Mouse (Mus musculus): ENCODE measurements at regions not wholly inside any gene's neighbourhood (a gene's known extent, or its start where the extent isn't known, plus 50 kb on each side); places are given as distances from the start of the nearest gene placed in this dataset.

DNA sequence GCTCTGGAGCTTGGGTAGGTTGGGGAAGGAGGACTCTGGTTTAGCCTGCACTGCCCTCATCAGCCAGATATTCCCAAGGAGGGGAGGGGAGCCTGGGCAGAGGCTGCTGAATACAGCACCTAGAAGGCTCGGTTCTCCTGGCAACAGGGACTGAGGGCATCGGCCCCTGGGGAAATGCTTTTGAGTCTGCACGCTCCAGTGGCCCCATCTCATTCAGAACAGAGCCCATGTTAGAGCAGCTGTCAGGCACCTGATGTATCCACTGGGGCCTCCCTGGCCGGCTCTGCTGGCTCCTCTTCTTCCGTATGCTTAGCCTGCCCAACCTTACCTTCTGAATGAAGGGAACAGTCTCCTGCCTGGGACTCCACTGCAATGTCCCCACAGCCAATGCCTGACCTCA lies 164.5 kb downstream of the Tpra1 start:
- no peaks in the 10 kb centered on the region for H3K4me1 ChIP-seq (ENCODE audit: control insufficient read depth, insufficient read depth, low read length)
- no peaks in the 10 kb centered on the region for H3K27me3 ChIP-seq (ENCODE audit: control insufficient read depth, insufficient read depth, low read length)
- H3K4me3 ChIP-seq (replicated peaks; ENCODE audit: insufficient read depth, low read depth, low read length): no peak overlapping the region
- TF ChIP-seq POLR2A (IDR thresholded peaks at IDR 0.05; ENCODE audit: borderline replicate concordance, insufficient read depth, low read length) (no peak), CTCF (IDR thresholded peaks at IDR 0.05; ENCODE audit: borderline replicate concordance, insufficient read depth, low read depth, low read length) (no peak)
- no peak for DNase-seq
- no peak overlapping the region for H3K27ac ChIP-seq (ENCODE audit: insufficient read depth, low read length)
- 50% methylated on average over 5 of the region's 5 CpGs for WGBS

DNA sequence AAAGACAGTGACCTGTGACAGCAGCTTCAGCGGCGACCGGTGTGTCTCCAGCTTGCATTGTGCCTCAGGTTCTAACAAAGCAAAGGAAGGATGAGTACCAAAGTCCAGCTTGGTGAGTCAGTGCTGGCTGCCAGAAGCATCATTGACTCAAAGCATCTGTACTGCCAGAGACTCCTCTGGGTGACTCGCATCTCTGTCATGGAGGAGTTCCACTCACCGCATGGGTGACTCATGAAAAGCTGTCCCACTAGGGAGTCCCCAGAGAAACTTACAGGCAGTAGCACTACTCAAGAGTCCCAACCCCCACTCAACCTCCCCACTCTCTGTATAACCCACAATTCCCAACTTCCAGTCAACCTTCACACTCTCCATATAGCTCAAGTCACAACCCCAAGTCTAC lies 166.2 kb downstream of the Tpra1 start:
- Histone ChIP-seq H3K4me1 (ENCODE audit: control insufficient read depth, insufficient read depth, low read length) (no peaks in the 10 kb centered on the region), H3K27me3 (ENCODE audit: control insufficient read depth, insufficient read depth, low read length) (no peaks in the 10 kb centered on the region), H3K27ac (ENCODE audit: insufficient read depth, low read length) (no peak overlapping the region), H3K4me3 (replicated peaks; ENCODE audit: insufficient read depth, low read depth, low read length) (no peak overlapping the region)
- TF ChIP-seq POLR2A (IDR thresholded peaks at IDR 0.05; ENCODE audit: borderline replicate concordance, insufficient read depth, low read length) (no peak), CTCF (IDR thresholded peaks at IDR 0.05; ENCODE audit: borderline replicate concordance, insufficient read depth, low read depth, low read length) (no peak)
- DNase-seq: no peak
- WGBS: 91% methylated on average over 5 of the region's 5 CpGs

DNA sequence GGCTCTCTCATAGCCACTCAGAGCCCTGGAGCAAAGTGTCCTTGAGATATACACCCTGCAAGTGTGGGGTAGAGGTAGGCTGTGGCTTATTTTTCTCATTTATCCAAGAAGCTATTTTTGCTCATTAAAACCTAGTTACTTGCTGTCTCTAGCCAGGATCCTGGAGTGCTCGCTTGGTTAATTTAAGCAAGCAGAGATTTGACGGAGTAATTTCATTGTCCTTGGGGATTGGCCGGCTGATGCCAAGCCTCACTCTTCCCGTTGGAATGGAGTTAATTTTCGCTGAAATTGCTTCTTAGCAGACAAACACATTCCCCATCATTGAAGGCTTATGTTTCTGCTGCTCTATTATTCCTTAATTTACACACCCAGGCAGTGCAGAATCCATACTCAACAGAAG lies 167.1 kb downstream of the Tpra1 start:
- no peaks in the 10 kb centered on the region for H3K4me1 ChIP-seq (ENCODE audit: control insufficient read depth, insufficient read depth, low read length)

DNA sequence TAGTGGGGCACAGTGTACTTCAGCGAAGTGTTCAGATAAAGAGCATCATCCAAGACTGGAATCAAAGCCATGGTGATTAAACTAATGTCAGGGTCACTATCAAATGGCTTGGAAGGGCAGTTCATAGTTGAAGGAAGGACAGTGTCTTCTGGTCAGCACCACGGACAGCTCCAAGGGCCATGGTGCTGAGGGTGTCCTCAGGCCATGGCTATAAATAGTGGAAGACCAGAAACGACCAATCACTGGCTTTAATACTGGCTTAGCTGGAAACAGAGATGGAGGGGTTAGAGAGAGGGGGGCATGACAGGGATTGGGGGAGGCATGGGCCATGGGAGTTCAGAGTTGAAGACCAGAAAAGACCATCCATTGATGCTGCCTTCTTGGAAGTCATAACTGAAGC lies 168.0 kb downstream of the Tpra1 start:
- 43% methylated on average over 3 of the region's 3 CpGs for WGBS

More for the DNA sequence above, 167.1 kb downstream of the Tpra1 start:
- no peak overlapping the region for H3K27ac ChIP-seq (ENCODE audit: insufficient read depth, low read length)
- DNase-seq: peak in 1 of 2 experiments; percentile 8
- no peak overlapping the region for H3K4me3 ChIP-seq (replicated peaks; ENCODE audit: insufficient read depth, low read depth, low read length)
- no peaks in the 10 kb centered on the region for H3K27me3 ChIP-seq (ENCODE audit: control insufficient read depth, insufficient read depth, low read length)
- WGBS: 17% methylated on average over 5 of the region's 5 CpGs
- TF ChIP-seq CTCF (IDR thresholded peaks at IDR 0.05; ENCODE audit: borderline replicate concordance, insufficient read depth, low read depth, low read length) (no peak), POLR2A (IDR thresholded peaks at IDR 0.05; ENCODE audit: borderline replicate concordance, insufficient read depth, low read length) (no peak)

DNA sequence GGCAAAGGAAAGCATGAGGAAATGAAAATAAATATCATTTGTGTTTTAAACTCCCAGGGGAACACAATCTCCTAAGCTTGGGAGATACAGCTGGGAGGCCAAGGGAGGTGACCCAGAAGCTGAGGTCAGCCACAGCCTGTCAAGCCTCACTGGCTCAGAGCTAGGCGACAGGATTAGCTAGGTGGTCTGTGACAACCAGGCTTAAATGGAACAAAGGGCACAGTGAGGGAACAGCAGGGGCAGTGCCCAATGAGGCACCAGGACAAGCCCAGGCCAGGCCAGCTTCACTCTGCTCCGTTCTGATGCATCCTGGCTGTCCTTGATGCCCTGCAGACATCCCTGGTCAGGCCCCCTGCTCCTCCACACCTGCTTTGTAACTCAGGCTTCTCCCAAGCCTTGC lies 169.7 kb downstream of the Tpra1 start:
- H3K4me1 ChIP-seq (ENCODE audit: control insufficient read depth, insufficient read depth, low read length): no peaks in the 10 kb centered on the region
- no peak for DNase-seq
- 46% methylated on average over 2 of the region's 2 CpGs for WGBS
- H3K27me3 ChIP-seq (ENCODE audit: control insufficient read depth, insufficient read depth, low read length): no peaks in the 10 kb centered on the region
- TF ChIP-seq POLR2A (IDR thresholded peaks at IDR 0.05; ENCODE audit: borderline replicate concordance, insufficient read depth, low read length): no peak
- TF ChIP-seq CTCF (IDR thresholded peaks at IDR 0.05; ENCODE audit: borderline replicate concordance, insufficient read depth, low read depth, low read length): no peak
- H3K27ac ChIP-seq (ENCODE audit: insufficient read depth, low read length): no peak overlapping the region
- H3K4me3 ChIP-seq (replicated peaks; ENCODE audit: insufficient read depth, low read depth, low read length): no peak overlapping the region

More for the DNA sequence above, 168.0 kb downstream of the Tpra1 start:
- no peak overlapping the region for H3K27ac ChIP-seq (ENCODE audit: insufficient read depth, low read length)
- no peaks in the 10 kb centered on the region for H3K27me3 ChIP-seq (ENCODE audit: control insufficient read depth, insufficient read depth, low read length)
- DNase-seq: no peak
- H3K4me3 ChIP-seq (replicated peaks; ENCODE audit: insufficient read depth, low read depth, low read length): no peak overlapping the region
- TF ChIP-seq CTCF (IDR thresholded peaks at IDR 0.05; ENCODE audit: borderline replicate concordance, insufficient read depth, low read depth, low read length) (no peak), POLR2A (IDR thresholded peaks at IDR 0.05; ENCODE audit: borderline replicate concordance, insufficient read depth, low read length) (no peak)
- H3K4me1 ChIP-seq (ENCODE audit: control insufficient read depth, insufficient read depth, low read length): no peaks in the 10 kb centered on the region

DNA sequence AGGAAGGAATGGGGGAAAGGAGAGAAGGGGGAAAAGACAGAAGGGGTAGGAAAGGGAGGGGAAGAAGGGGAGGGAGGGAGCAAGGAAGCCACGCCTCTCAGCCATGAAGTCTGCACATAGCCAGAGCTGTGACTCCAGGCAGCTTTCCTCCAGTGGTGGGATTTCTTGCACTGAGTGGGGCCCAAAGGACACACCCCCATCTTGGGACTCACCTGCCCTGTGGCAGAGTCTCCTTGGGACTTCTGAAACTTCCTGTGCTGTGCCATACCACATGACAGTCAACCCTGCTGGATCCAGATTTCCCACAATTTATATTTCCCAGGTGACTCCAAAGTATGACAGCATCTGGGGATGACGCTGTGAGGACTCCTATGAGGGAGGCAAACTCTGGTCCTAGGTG lies 170.5 kb downstream of the Tpra1 start:
- Histone ChIP-seq H3K27me3 (ENCODE audit: control insufficient read depth, insufficient read depth, low read length) (no peaks in the 10 kb centered on the region), H3K4me1 (ENCODE audit: control insufficient read depth, insufficient read depth, low read length) (no peaks in the 10 kb centered on the region; the same call in 1 of the 2 replicates), H3K4me3 (replicated peaks; ENCODE audit: insufficient read depth, low read depth, low read length) (no peak overlapping the region), H3K27ac (ENCODE audit: insufficient read depth, low read length) (no peak overlapping the region)
- 74% methylated on average over 2 of the region's 2 CpGs for WGBS
- DNase-seq: no peak
- TF ChIP-seq POLR2A (IDR thresholded peaks at IDR 0.05; ENCODE audit: borderline replicate concordance, insufficient read depth, low read length) (no peak), CTCF (IDR thresholded peaks at IDR 0.05; ENCODE audit: borderline replicate concordance, insufficient read depth, low read depth, low read length) (no peak)

DNA sequence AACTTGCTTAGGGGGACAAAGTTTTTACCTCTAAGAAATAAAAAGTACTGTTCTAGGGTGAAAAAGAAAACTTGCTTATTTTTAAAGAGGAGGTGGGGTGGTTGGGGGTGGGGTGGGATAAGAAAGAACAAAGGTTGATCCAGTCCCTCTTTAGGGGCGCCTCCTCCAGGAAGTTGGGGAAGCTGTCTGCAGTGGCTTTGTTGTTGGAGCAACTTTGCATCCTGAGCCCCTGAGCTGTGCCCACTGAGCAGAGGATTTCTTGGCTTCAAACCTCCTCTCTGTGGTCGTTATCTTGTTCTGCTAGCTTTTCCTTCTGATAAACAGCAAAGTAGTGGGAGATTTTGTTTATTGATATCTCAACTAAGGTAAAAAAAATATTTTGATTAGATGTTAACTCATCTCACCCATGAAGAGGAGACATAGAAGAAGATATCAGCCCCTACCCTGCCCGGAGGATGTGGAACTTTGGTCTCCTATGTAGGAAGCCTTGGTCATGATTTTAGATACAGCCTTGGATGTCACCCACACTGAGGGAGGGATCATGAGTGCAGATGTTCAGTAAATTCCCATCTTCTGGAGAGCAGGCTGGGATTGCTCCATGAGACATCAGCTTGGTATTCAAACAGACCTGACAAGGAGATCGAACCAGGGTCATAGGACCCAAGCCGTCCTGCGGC lies 179.7 kb downstream of the Tpra1 start:
- TF ChIP-seq POLR2A (IDR thresholded peaks at IDR 0.05; ENCODE audit: borderline replicate concordance, insufficient read depth, low read length): no peak
- TF ChIP-seq CTCF (IDR thresholded peaks at IDR 0.05; ENCODE audit: borderline replicate concordance, insufficient read depth, low read depth, low read length): no peak
- no peak for DNase-seq
- WGBS: 79% methylated on average over 6 of the region's 6 CpGs

DNA sequence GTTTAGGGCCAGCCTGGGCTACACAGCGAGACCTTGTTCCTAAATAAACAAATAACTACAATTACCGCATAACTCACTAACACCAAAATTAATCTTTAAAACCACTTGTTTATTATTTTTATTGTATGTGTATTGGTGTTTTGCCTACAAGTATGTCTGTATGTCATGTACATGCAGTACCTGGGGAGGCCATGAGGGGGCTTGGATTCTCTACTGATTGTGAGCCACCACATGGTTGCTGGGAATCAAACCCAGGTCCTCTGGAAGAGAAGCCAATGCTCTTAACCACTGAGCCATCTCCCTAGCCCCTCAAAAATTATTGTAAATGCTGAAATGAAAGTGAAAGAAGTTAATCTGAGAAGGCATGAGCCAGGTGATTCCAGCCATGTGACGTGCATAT lies 182.4 kb downstream of the Tpra1 start:
- no peak overlapping the region for H3K27ac ChIP-seq (ENCODE audit: insufficient read depth, low read length)
- H3K4me3 ChIP-seq (replicated peaks; ENCODE audit: insufficient read depth, low read depth, low read length): no peak overlapping the region
- no peaks in the 10 kb centered on the region for H3K4me1 ChIP-seq (ENCODE audit: control insufficient read depth, insufficient read depth, low read length)
- TF ChIP-seq CTCF (IDR thresholded peaks at IDR 0.05; ENCODE audit: borderline replicate concordance, insufficient read depth, low read depth, low read length): no peak
- no peak for TF ChIP-seq POLR2A (IDR thresholded peaks at IDR 0.05; ENCODE audit: borderline replicate concordance, insufficient read depth, low read length)
- DNase-seq: no peak
- 98% methylated on average over 3 of the region's 3 CpGs for WGBS
- H3K27me3 ChIP-seq (ENCODE audit: control insufficient read depth, insufficient read depth, low read length): no peaks in the 10 kb centered on the region

More for the DNA sequence above, 179.7 kb downstream of the Tpra1 start:
- no peak overlapping the region for H3K4me3 ChIP-seq (replicated peaks; ENCODE audit: insufficient read depth, low read depth, low read length)
- no peaks in the 10 kb centered on the region for H3K27me3 ChIP-seq (ENCODE audit: control insufficient read depth, insufficient read depth, low read length)
- no peaks in the 10 kb centered on the region; the same call in 1 of the 2 replicates for H3K4me1 ChIP-seq (ENCODE audit: control insufficient read depth, insufficient read depth, low read length)
- H3K27ac ChIP-seq (ENCODE audit: insufficient read depth, low read length): no peak overlapping the region

Measured in cerebellum, adult 2 months (tissue).